Mouse (Mus musculus): Measurements from ENCODE around the gene Med8. TPM values are rescaled to one million over a fixed set of nuclear protein-coding genes. Genes with fewer than 3 reads are reported as not detected.
A peak's percentile ranks its signal among the peaks of the same experiment; 100 is the strongest.

The Med8 gene
- polyA plus RNA-seq, 1 experiment from 2014 or later, result 99.8 TPM

DNA sequence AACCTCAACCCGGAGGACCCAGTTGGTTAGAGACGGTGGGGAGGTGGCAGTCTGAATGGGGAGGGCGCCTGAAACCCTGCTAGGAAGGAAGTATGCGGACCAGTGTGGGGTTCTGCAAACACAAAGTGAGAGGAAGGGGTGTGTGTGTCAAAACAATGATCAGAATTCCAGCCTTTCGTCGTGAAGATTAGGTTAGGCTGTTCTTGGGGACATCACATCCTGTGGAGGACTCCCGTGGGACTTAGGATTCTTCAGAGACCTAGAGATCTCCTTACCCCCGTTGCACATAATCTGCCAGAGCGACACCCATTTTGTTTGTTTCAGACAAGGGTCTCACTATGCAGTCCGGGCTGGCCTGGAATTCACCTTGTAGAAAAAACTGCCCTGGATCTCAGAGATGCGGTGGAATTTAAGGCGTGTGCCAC, 28.7 kb downstream of the Med8 start:
- peak overlapping the region; percentile 22; the same call in 1 of the 2 replicates for H3K9ac ChIP-seq
- H3K4me2 ChIP-seq, result peak overlapping the region; percentile 89
- H3K4me3 ChIP-seq (replicated peaks), result peak overlapping the region; percentile 64
- no peaks in the 10 kb centered on the region for H3K9me3 ChIP-seq
- ATAC-seq (ENCODE audit: insufficient read depth, low FRiP score, low read depth), result no peak
- peaks cover 31% of the 10 kb centered on the region for H3K4me1 ChIP-seq
- peak overlapping the region; percentile 94 for H3K27ac ChIP-seq
- H3K27me3 ChIP-seq (replicated peaks), result no peaks in the 10 kb centered on the region
- peaks cover 1% of the 10 kb centered on the region; the same call in 1 of the 2 replicates for H3K36me3 ChIP-seq
- 8% methylated on average over 12 of the region's 12 CpGs for WGBS

DNA sequence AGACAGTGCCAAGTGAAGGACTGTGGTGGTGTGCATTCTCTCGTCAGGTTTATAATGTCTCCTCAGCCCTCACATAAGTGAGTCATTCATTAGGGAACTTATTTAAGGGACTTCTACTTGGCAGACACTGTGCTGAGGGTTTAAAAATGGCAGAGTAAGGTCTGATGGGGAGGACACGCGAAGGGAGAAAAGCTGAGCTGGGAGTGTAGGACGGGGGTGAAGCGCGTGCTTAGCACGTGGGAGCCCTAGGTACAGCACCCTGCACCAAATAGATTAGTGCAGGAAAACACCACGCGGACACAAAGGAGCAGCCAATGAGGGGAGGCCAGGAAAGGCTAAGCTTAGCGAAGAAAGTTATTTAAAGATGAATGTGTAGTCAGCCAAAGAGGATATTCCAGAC, 36.0 kb downstream of the Med8 start:
- Histone ChIP-seq H3K4me1 (peaks cover 7% of the 10 kb centered on the region; the same call in 1 of the 2 replicates), H3K9me3 (no peaks in the 10 kb centered on the region), H3K4me2 (no peak overlapping the region), H3K4me3 (replicated peaks) (no peak overlapping the region), H3K9ac (no peak overlapping the region), H3K36me3 (no peaks in the 10 kb centered on the region), H3K27me3 (replicated peaks) (no peaks in the 10 kb centered on the region), H3K27ac (peak overlapping the region; percentile 26; the same call in 1 of the 2 replicates)
- ATAC-seq (ENCODE audit: insufficient read depth, low FRiP score, low read depth), result no peak
- 78% methylated on average over 10 of the region's 10 CpGs for WGBS

DNA sequence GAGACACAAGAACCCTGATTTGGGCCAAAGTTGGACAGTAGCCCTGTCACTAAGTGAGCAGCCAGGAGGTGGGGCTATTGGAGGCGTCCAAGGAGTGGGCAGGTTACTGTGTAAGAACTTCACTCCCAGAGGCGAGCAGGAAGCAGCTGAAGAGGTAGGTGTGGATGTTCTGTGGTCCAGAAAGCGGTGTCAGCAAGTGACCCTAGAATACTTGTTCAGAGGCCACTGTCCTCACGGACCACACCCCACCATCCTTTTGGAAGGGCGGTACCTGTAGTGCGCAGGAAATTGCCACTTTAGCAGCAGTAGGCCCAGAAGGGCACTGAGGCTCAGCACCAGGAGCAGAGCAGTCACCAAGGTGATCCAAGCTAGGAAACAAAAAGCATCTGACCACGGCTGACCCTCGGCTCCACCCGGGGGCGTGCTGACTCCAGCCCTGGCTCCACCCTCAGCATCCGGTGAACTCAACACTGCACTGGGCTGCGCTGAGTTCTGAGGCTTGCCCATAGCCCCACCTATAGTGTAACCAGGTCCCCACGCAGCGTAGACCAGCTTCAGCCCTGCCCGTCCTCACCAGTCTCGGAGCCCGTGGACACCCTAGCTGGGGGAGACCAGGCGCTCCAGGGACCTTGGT, 36.8 kb downstream of the Med8 start:
- Histone ChIP-seq H3K4me2 (peak overlapping the region; percentile 75), H3K9ac (no peak overlapping the region), H3K9me3 (no peaks in the 10 kb centered on the region), H3K36me3 (no peaks in the 10 kb centered on the region), H3K4me3 (replicated peaks) (peak overlapping the region; percentile 35), H3K27me3 (replicated peaks) (no peaks in the 10 kb centered on the region), H3K4me1 (peaks cover 7% of the 10 kb centered on the region; the same call in 1 of the 2 replicates), H3K27ac (0 out of 2 replicates have a peak overlapping the region, but pooled peaks have one; percentile 26)
- peak; percentile 74 for ATAC-seq (ENCODE audit: insufficient read depth, low FRiP score, low read depth)
- 27% methylated on average over 18 of the region's 18 CpGs for WGBS

DNA sequence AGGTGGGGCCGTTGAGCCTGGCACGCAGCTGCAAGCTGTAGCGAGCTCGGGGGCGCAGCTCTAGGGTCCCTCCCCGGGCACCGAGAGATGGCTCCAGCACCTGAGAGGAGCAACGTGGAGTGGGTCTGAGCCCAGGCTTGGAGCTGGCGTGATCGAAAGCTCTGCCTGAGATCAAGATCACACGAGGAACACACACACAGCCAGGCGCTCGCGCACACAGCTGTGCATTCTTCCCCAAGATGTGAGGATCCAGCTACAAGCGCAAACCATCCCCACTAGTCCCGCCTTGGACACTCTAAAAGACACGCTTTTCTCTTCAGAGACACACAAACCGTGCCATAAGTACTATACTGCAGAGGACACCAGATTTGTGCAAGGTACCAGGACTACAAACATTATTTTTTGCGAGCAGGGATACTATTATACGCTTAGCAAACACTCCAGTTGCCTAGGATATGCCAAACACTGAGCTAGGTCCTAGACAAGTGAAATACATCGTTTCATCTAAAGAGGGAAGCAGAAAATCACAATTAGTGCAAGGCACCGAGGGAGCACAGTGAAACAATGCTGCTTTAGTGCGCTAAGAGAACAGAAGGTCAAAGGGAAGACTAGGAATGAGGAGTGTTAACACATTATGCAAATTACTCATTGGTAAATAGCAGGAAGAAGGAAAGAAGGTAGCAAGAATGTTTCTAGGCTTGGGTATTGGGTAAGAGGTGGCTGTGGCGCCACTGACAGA, 37.4 kb downstream of the Med8 start:
- ATAC-seq (ENCODE audit: insufficient read depth, low FRiP score, low read depth), result no peak
- 36% methylated on average over 24 of the region's 24 CpGs for WGBS

DNA sequence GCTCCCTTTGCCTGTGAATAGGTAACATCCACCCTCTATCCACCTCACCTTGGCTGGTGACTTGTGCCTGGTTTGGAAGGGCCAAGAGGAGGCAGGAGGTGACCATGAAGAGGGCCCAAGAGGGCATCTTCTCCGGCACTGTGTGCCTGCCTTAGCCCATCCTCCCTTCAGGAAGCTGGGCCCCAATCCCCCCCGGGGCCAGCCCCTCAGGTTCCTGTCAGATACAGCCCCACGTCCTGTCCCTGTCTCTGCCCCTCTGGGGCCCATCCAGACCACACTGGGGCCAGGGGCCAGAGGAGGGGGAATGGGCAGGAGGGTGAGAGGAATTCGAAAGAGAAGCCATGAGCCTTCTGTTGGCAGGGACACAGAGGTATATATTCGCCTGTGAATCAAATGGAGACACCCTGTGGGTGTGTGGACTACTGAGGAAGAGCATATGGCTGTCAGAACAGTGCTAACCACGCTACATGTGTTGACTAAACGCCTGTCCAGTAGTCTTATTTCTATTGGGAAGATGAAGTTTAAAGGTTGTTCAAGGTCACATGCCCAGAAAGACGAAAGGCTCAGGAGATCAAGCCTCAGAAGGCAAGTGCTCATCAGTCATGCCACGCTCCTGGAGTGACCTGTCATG, 48.3 kb downstream of the Med8 start, which contains the start of gene Mpl:
Gene Mpl, minus strand, starts transcription at position 169 of the 631 bp plus-strand sequence.
- 52% methylated on average over 9 of the region's 9 CpGs for WGBS
- Histone ChIP-seq H3K9me3 (no peaks in the 10 kb centered on the region), H3K36me3 (no peaks in the 10 kb centered on the region), H3K4me3 (replicated peaks) (no peak within 1 kb of the TSS), H3K9ac (no peak within 1 kb of the TSS), H3K27me3 (replicated peaks) (no peaks in the 10 kb centered on the region), H3K4me2 (no peak within 1 kb of the TSS), H3K4me1 (no peaks in the 10 kb centered on the region), H3K27ac (no peak within 1 kb of the TSS)
- ATAC-seq (ENCODE audit: insufficient read depth, low FRiP score, low read depth), result no peak

More for the DNA sequence above, 37.4 kb downstream of the Med8 start:
- H3K9ac ChIP-seq, result no peak overlapping the region
- H3K4me1 ChIP-seq, result peaks cover 7% of the 10 kb centered on the region; the same call in 1 of the 2 replicates
- H3K27ac ChIP-seq, result no peak overlapping the region
- H3K4me3 ChIP-seq (replicated peaks), result peak overlapping the region; percentile 35
- no peaks in the 10 kb centered on the region for H3K36me3 ChIP-seq
- H3K9me3 ChIP-seq, result no peaks in the 10 kb centered on the region
- H3K4me2 ChIP-seq, result peak overlapping the region; percentile 75
- H3K27me3 ChIP-seq (replicated peaks), result no peaks in the 10 kb centered on the region

DNA sequence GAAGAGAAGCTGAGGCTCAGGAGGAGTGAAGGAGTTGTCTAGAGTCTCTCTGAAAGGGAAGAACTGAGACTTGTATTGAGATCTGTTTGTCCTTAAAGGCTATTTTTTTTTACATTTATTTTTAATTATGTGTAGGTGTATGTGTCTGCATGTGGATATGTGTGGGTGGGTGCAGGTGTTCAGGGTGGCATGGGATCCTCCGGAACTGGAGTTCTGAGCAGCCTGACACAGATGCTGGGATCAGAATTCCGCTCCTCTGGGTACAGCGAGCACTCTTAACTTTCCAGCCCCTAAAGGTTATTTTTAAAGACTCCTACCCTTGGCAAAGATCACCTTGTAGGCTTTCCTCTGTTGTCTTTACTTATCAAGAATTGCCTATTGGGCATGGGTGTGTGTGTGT, 55.8 kb downstream of the Med8 start:
- no peaks in the 10 kb centered on the region for H3K4me1 ChIP-seq
- H3K27me3 ChIP-seq (replicated peaks), result no peaks in the 10 kb centered on the region
- 94% methylated on average over 3 of the region's 3 CpGs for WGBS
- H3K4me3 ChIP-seq (replicated peaks), result no peak overlapping the region
- no peaks in the 10 kb centered on the region for H3K9me3 ChIP-seq
- no peak overlapping the region for H3K4me2 ChIP-seq
- H3K36me3 ChIP-seq, result no peaks in the 10 kb centered on the region
- no peak for ATAC-seq (ENCODE audit: insufficient read depth, low FRiP score, low read depth)
- no peak overlapping the region for H3K27ac ChIP-seq
- H3K9ac ChIP-seq, result no peak overlapping the region

Other genes with a start within 250 kb of the Med8 start
- gene Kdm4a, start 229.3 kb upstream of the Med8 start, polyA plus RNA-seq (2015; fragmentation: Nextera tagmentation; extraction: Ambion mirVana), result 30.8 and 35.3 TPM in 2 replicates
- 79.2 and 85.6 TPM in 2 replicates for gene Ptprf, start 117.9 kb upstream of the Med8 start, polyA plus RNA-seq (2015; fragmentation: Nextera tagmentation; extraction: Ambion mirVana)
- 4.8 and 7.0 TPM in 2 replicates for gene Szt2, start 64 bp upstream of the Med8 start, polyA plus RNA-seq (2015; fragmentation: Nextera tagmentation; extraction: Ambion mirVana)
- 128 and 136 TPM in 2 replicates for gene Elovl1, start 18.8 kb downstream of the Med8 start, polyA plus RNA-seq (2015; fragmentation: Nextera tagmentation; extraction: Ambion mirVana)
- gene Cdc20, start 28.0 kb downstream of the Med8 start, polyA plus RNA-seq (2015; fragmentation: Nextera tagmentation; extraction: Ambion mirVana), result 220 and 224 TPM in 2 replicates
- gene Mpl, start 48.2 kb downstream of the Med8 start, polyA plus RNA-seq (2015; fragmentation: Nextera tagmentation; extraction: Ambion mirVana), result 0.28 and 0.45 TPM in 2 replicates
- gene Tie1, start 80.7 kb downstream of the Med8 start, polyA plus RNA-seq (2015; fragmentation: Nextera tagmentation; extraction: Ambion mirVana), result 20.6 and 22.9 TPM in 2 replicates
- 30.4 and 33.8 TPM in 2 replicates for gene 2610528J11Rik, start 117.7 kb downstream of the Med8 start, polyA plus RNA-seq (2015; fragmentation: Nextera tagmentation; extraction: Ambion mirVana)
- gene Tmem125, start 134.7 kb downstream of the Med8 start, polyA plus RNA-seq (2015; fragmentation: Nextera tagmentation; extraction: Ambion mirVana), result 8.7 and 10.1 TPM in 2 replicates
- gene Cfap57, start 211.4 kb downstream of the Med8 start, polyA plus RNA-seq (2015; fragmentation: Nextera tagmentation; extraction: Ambion mirVana), result 0.06 and 0.33 TPM in 2 replicates
- 129 and 151 TPM in 2 replicates for gene Ebna1bp2, start 211.5 kb downstream of the Med8 start, polyA plus RNA-seq (2015; fragmentation: Nextera tagmentation; extraction: Ambion mirVana)
- gene Olfr62, start 249.6 kb downstream of the Med8 start, polyA plus RNA-seq (2015; fragmentation: Nextera tagmentation; extraction: Ambion mirVana), result not detected in 2 replicates

All from stomach, embryonic 15.5 days (tissue).